Mouse (Mus musculus) hindbrain, embryonic 15.5 days (tissue): ENCODE measurements around the gene Gm18596. TPM values are rescaled to one million over a fixed set of nuclear protein-coding genes. Genes with fewer than 3 reads are reported as not detected.

ENCODE experiments used
- ATAC-seq: fragments of 200-750 bp; cut with Nextera tagmentation; 2 replicates; pipeline ENCODE4 v1.8.0; 2017; ENCODE audit warnings: low read depth, moderate number of reproducible peaks, moderate TSS enrichment; ENCODE audit not compliant: low FRiP score
- H3K27ac ChIP-seq: fragments of 300-500 bp; sonication (generic); replicated peaks from 2 replicates; pipeline ENCODE4 v1.5.1; 2015; ENCODE audit warnings: mild to moderate bottlenecking, inconsistent platforms
- H3K27me3 ChIP-seq: fragments of 300-500 bp; sonication (generic); 2 replicates; pipeline ENCODE4 v1.6.1; 2015; ENCODE audit warnings: control low read depth, inconsistent platforms
- H3K36me3 ChIP-seq: fragments of 300-500 bp; sonication (generic); 2 replicates; pipeline ENCODE4 v1.6.1; 2015; ENCODE audit warnings: control low read depth, inconsistent platforms
- H3K4me1 ChIP-seq: fragments of 300-500 bp; sonication (generic); replicated peaks from 2 replicates; pipeline ENCODE4 v1.6.1; 2015; ENCODE audit warnings: control low read depth, inconsistent platforms
- H3K4me2 ChIP-seq: fragments of 300-500 bp; sonication (generic); 2 replicates; pipeline ENCODE4 v1.6.1; 2015; ENCODE audit warnings: moderate library complexity, mild to moderate bottlenecking, inconsistent platforms
- H3K4me3 ChIP-seq: fragments of 300-500 bp; sonication (generic); 2 replicates; pipeline ENCODE4 v1.5.1; 2015; ENCODE audit warnings: mild to moderate bottlenecking, inconsistent platforms
- H3K9ac ChIP-seq: fragments of 300-500 bp; sonication (generic); 2 replicates; pipeline ENCODE4 v1.6.1; 2015; ENCODE audit warnings: inconsistent platforms
- H3K9me3 ChIP-seq: fragments of 300-500 bp; sonication (generic); 2 replicates; pipeline ENCODE4 v1.6.1; 2016; ENCODE audit warnings: control low read depth, inconsistent platforms
- WGBS: fragments of 180-500 bp; shearing (Covaris S2); methylation state at CpG from one replicate; pipeline ENCODE4 v1.1.7; 2015; 5-methylcytosine and 5-hydroxymethylcytosine counted together
- polyA plus RNA-seq: library from polyadenylated mRNA; unstranded; fragments of >200 nt; fragmentation: Nextera tagmentation; extraction: Ambion mirVana; gene quantifications from 2 replicates; pipeline ENCODE4 v1.2.1, GENCODE M21; 2015

Gm18596 gene
- polyA plus RNA-seq, 1 experiment from 2014 or later: not detected

GRCm38 (mm10) chr10:77706326-77706725, 36.1 kb downstream of the Gm18596 start, which contains the start of gene Gm10272:
TSS of gene Gm10272 (plus strand) at chr10:77706626.
- Histone ChIP-seq H3K27ac (no peak within 1 kb of the TSS), H3K4me2 (no peak within 1 kb of the TSS), H3K9me3 (no peaks in the 10 kb centered on the region), H3K27me3 (no peaks in the 10 kb centered on the region), H3K36me3 (no peaks in the 10 kb centered on the region), H3K4me3 (no peak within 1 kb of the TSS), H3K9ac (no peak within 1 kb of the TSS), H3K4me1 (no peaks in the 10 kb centered on the region)
- no peak for ATAC-seq
- 94% methylated on average over 1 of the region's 1 CpGs for WGBS

DNA sequence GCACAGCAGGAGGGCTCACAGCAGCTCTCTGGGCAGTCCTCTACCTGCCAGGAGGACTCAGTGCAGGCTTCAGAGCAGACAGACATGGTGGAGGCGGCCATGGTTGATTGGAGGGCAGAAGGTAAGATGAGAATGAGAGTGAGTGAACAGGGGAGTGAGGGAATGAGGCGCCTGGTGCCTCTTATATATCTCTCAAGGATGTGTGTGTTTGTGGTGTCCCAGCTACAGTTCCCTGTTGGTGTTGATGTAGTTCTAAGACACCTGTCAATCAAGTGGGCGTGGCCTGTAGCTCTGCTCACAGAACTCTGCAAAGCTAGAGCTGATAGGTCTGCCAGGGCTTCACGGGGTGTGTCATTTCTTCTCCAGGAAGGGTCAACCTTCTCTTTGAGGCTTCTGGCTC, 45.3 kb downstream of the Gm18596 start, which contains the start of gene Gm9508:
Gene Gm9508, minus strand, starts transcription at position 101 of the 400 bp plus-strand sequence.
- no peaks in the 10 kb centered on the region for H3K9me3 ChIP-seq
- no peaks in the 10 kb centered on the region for H3K36me3 ChIP-seq
- H3K27ac ChIP-seq: no peak within 1 kb of the TSS
- WGBS: 43% methylated on average over 4 of the region's 4 CpGs
- H3K4me3 ChIP-seq: no peak within 1 kb of the TSS
- no peak within 1 kb of the TSS for H3K4me2 ChIP-seq
- no peaks in the 10 kb centered on the region for H3K27me3 ChIP-seq
- H3K4me1 ChIP-seq: no peaks in the 10 kb centered on the region
- H3K9ac ChIP-seq: no peak within 1 kb of the TSS
- no peak for ATAC-seq

Other genes starting within 250 kb of the Gm18596 start
- gene Fam207a, start 226.9 kb downstream of the Gm18596 start, polyA plus RNA-seq: 45.1 and 48.4 TPM in 2 replicates
- gene Itgb2, start 212.4 kb downstream of the Gm18596 start, polyA plus RNA-seq: 1.1 and 1.5 TPM in 2 replicates
- gene Pttg1ip, start 160.9 kb downstream of the Gm18596 start, polyA plus RNA-seq: 75.2 and 81.7 TPM in 2 replicates
- 282 and 283 TPM in 2 replicates for gene Sumo3, start 136.5 kb downstream of the Gm18596 start, polyA plus RNA-seq
- 2.9 TPM in 1 of 2 replicates, not detected in the other for gene Gm49325, start 136.4 kb downstream of the Gm18596 start, polyA plus RNA-seq
- gene Ube2g2, start 120.4 kb downstream of the Gm18596 start, polyA plus RNA-seq: 83.8 and 90.0 TPM in 2 replicates
- 0.99 and 1.3 TPM in 2 replicates for gene Tspear, start 56.1 kb downstream of the Gm18596 start, polyA plus RNA-seq
- not detected in 2 replicates for gene Gm19402, start 51.9 kb downstream of the Gm18596 start, polyA plus RNA-seq
- not detected in 2 replicates for gene Gm9508, start 45.4 kb downstream of the Gm18596 start, polyA plus RNA-seq
- not detected in 2 replicates for gene Gm10272, start 36.0 kb downstream of the Gm18596 start, polyA plus RNA-seq
- not detected in 2 replicates for gene Gm10024, start 31.2 kb downstream of the Gm18596 start, polyA plus RNA-seq
- gene Gm10142, start 26.8 kb downstream of the Gm18596 start, polyA plus RNA-seq: not detected in 2 replicates
- gene Krtap12-1, start 22.0 kb downstream of the Gm18596 start, polyA plus RNA-seq: not detected in 2 replicates
- gene Gm10100, start 16.2 kb downstream of the Gm18596 start, polyA plus RNA-seq: not detected in 2 replicates
- gene Gm9736, start 8.7 kb upstream of the Gm18596 start, polyA plus RNA-seq: not detected in 2 replicates
- not detected in 2 replicates for gene Gm3233, start 17.0 kb upstream of the Gm18596 start, polyA plus RNA-seq
- not detected in 2 replicates for gene Gm3238, start 28.7 kb upstream of the Gm18596 start, polyA plus RNA-seq
- gene Gm7138, start 34.3 kb upstream of the Gm18596 start, polyA plus RNA-seq: not detected in 2 replicates
- gene Gm3250, start 39.9 kb upstream of the Gm18596 start, polyA plus RNA-seq: not detected in 2 replicates
- gene Gm7137, start 45.6 kb upstream of the Gm18596 start, polyA plus RNA-seq: not detected in 2 replicates
- gene Gm9639, start 52.4 kb upstream of the Gm18596 start, polyA plus RNA-seq: not detected in 2 replicates
- gene Gm19668, start 56.5 kb upstream of the Gm18596 start, polyA plus RNA-seq: not detected in 2 replicates
- not detected in 2 replicates for gene Gm9507, start 69.2 kb upstream of the Gm18596 start, polyA plus RNA-seq
- gene Gm2696, start 72.0 kb upstream of the Gm18596 start, polyA plus RNA-seq: not detected in 2 replicates
- gene Krtap10-4, start 84.5 kb upstream of the Gm18596 start, polyA plus RNA-seq: not detected in 2 replicates
- not detected in 2 replicates for gene Krtap10-10, start 93.3 kb upstream of the Gm18596 start, polyA plus RNA-seq
- gene Gm36176, start 104.2 kb upstream of the Gm18596 start, polyA plus RNA-seq: not detected in 2 replicates
- gene Gm10318, start 110.2 kb upstream of the Gm18596 start, polyA plus RNA-seq: not detected in 2 replicates
- not detected in 2 replicates for gene Gm3285, start 119.3 kb upstream of the Gm18596 start, polyA plus RNA-seq
- gene Lrrc3, start 159.9 kb upstream of the Gm18596 start, polyA plus RNA-seq: 21.4 and 23.9 TPM in 2 replicates
- gene Trpm2, start 227.9 kb upstream of the Gm18596 start, polyA plus RNA-seq: 5.4 and 7.1 TPM in 2 replicates
- gene 1810043G02Rik, start 235.9 kb upstream of the Gm18596 start, polyA plus RNA-seq: 46.8 and 54.5 TPM in 2 replicates